Mouse (Mus musculus) intestine, postnatal 0 days (tissue): ENCODE measurements around the gene Mrgprf. TPM values are rescaled to one million over a fixed set of nuclear protein-coding genes. Genes with fewer than 3 reads are reported as not detected.

Experiments used
- ATAC-seq: fragments of 200-750 bp; cut with Nextera tagmentation; 2 replicates; pipeline ENCODE4 v1.8.0; 2017; ENCODE audit warnings: mild to moderate bottlenecking, moderate TSS enrichment, moderate library complexity
- H3K27ac ChIP-seq: fragments of 300-500 bp; sonication (generic); 2 replicates; pipeline ENCODE4 v1.5.1; 2014; ENCODE audit warnings: mild to moderate bottlenecking, low read depth, low read length, moderate library complexity
- H3K27me3 ChIP-seq: fragments of 300-500 bp; sonication (generic); replicated peaks from 2 replicates; pipeline ENCODE4 v1.6.1; 2014; ENCODE audit warnings: low read length, mixed read lengths; ENCODE audit not compliant: control insufficient read depth, insufficient read depth
- H3K36me3 ChIP-seq: fragments of 300-500 bp; sonication (generic); 2 replicates; pipeline ENCODE4 v1.6.1; 2014; ENCODE audit warnings: mild to moderate bottlenecking, moderate library complexity; ENCODE audit not compliant: control insufficient read depth, insufficient read depth
- H3K4me1 ChIP-seq: fragments of 300-500 bp; sonication (generic); replicated peaks from 2 replicates; pipeline ENCODE4 v1.6.1; 2014; ENCODE audit warnings: antibody characterized with exemption, low read length, mixed read lengths; ENCODE audit not compliant: control insufficient read depth, insufficient read depth
- H3K4me2 ChIP-seq: fragments of 300-500 bp; sonication (generic); replicated peaks from 2 replicates; pipeline ENCODE4 v1.6.1; 2014; ENCODE audit warnings: low read depth, mild to moderate bottlenecking, moderate library complexity
- H3K4me3 ChIP-seq: fragments of 300-500 bp; sonication (generic); 2 replicates; pipeline ENCODE4 v1.5.1; 2014; ENCODE audit warnings: low read depth, low read length
- H3K9ac ChIP-seq: fragments of 300-500 bp; sonication (generic); 2 replicates; pipeline ENCODE4 v1.6.1; 2014; ENCODE audit warnings: mild to moderate bottlenecking, low read depth, low read length
- H3K9me3 ChIP-seq: fragments of 300-500 bp; sonication (generic); 2 replicates; pipeline ENCODE4 v1.6.1; 2016; ENCODE audit warnings: mixed run types; ENCODE audit not compliant: control insufficient read depth
- CTCF ChIP-seq: sonication (generic); IDR thresholded peaks from 2 replicates; pipeline ENCODE4 v1.5.1; 2016; ENCODE audit warnings: low read depth, mild to moderate bottlenecking, control low read depth, antibody characterized with exemption, moderate library complexity
- WGBS: fragments of 180-500 bp; shearing (Covaris S2); extraction: QIAGEN DNeasy Blood & Tissue Kit; methylation state at CpG from one replicate; pipeline ENCODE4 v1.1.7; 2014; 5-methylcytosine and 5-hydroxymethylcytosine counted together
- polyA plus RNA-seq: library from polyadenylated mRNA; unstranded; fragments of >200 nt; fragmentation: Nextera tagmentation; extraction: Ambion mirVana; gene quantifications from 2 replicates; pipeline ENCODE4 v1.2.1, GENCODE M21; 2015

The Mrgprf gene
- polyA plus RNA-seq, 1 experiment from 2014 or later = 3.5 TPM

DNA sequence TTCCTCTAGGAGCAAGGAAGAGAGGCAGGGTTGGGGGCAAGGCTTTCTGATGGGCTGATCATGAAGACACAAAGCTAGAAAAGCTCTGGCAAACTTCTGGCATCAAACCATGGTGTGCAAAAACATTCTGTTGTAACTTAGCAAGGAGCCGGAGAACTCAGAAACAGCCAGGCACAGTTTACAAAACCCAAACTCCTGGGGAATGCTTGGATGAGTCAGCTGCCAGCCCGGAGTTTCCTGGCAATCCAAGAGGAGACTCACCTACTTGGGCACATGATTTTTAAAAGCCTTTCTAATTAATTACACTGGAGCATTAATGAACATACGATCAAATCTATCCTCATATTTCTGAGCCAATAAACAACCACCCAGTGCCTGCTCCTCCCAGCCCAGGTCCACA is 11.5 kb downstream of the Mrgprf start:
- TF ChIP-seq CTCF = no peak
- H3K4me1 ChIP-seq = no peaks in the 10 kb centered on the region
- H3K27me3 ChIP-seq = no peaks in the 10 kb centered on the region
- no peaks in the 10 kb centered on the region for H3K36me3 ChIP-seq
- no peaks in the 10 kb centered on the region for H3K9me3 ChIP-seq
- ATAC-seq = no peak
- no peak overlapping the region for H3K4me2 ChIP-seq
- no peak overlapping the region for H3K27ac ChIP-seq
- 75% methylated on average over 3 of the region's 3 CpGs for WGBS
- H3K4me3 ChIP-seq = no peak overlapping the region
- no peak overlapping the region for H3K9ac ChIP-seq

GRCm38 (mm10) chr7:145314785-145315411 is 14.3 kb downstream of the Mrgprf start, which contains the start of gene Mrgprd:
Gene Mrgprd (plus strand): TSS chr7:145314835.
- Histone ChIP-seq H3K27ac (no peak within 1 kb of the TSS), H3K4me1 (no peaks in the 10 kb centered on the region), H3K4me3 (no peak within 1 kb of the TSS), H3K9ac (no peak within 1 kb of the TSS), H3K4me2 (no peak within 1 kb of the TSS), H3K9me3 (no peaks in the 10 kb centered on the region), H3K27me3 (no peaks in the 10 kb centered on the region), H3K36me3 (no peaks in the 10 kb centered on the region)
- no peak for ATAC-seq
- WGBS = 84% methylated on average over 6 of the region's 6 CpGs
- no peak for TF ChIP-seq CTCF

- H3K4me2 ChIP-seq = no peak overlapping the region
- 80% methylated on average over 4 of the region's 4 CpGs for WGBS
- no peaks in the 10 kb centered on the region for H3K9me3 ChIP-seq
- no peak overlapping the region for H3K4me3 ChIP-seq
- no peaks in the 10 kb centered on the region for H3K27me3 ChIP-seq
- ATAC-seq = no peak
- TF ChIP-seq CTCF = no peak
- no peaks in the 10 kb centered on the region for H3K36me3 ChIP-seq
- H3K27ac ChIP-seq = no peak overlapping the region
- H3K4me1 ChIP-seq = no peaks in the 10 kb centered on the region
- H3K9ac ChIP-seq = no peak overlapping the region
Observed at GRCm38 (mm10) chr7:145317522-145317921, 16.9 kb downstream of the Mrgprf start.

DNA sequence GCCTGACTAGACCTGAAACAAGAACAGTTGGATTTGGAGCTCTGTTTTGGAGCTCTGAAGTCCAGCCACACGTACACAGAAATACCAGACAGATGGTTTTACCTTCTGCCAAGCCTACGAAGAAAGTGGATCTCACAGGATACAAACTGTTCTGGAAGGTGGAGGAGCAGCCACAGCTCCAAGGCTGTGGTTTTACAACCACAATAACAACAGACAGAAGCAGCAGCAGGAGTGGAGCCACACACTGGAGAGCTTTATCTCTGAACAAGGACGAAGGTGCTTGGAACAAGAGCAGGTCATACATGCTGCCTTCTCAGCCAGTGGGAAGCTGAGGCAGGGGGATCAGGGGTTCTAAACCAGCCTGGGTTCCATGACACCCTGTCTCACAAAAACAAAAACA is 18.9 kb downstream of the Mrgprf start:
- no peak for ATAC-seq
- Histone ChIP-seq H3K4me1 (no peaks in the 10 kb centered on the region), H3K27me3 (no peaks in the 10 kb centered on the region), H3K4me2 (no peak overlapping the region), H3K9ac (no peak overlapping the region), H3K4me3 (no peak overlapping the region), H3K27ac (no peak overlapping the region), H3K9me3 (no peaks in the 10 kb centered on the region), H3K36me3 (no peaks in the 10 kb centered on the region)
- WGBS = 62% methylated on average over 3 of the region's 3 CpGs
- no peak for TF ChIP-seq CTCF

DNA sequence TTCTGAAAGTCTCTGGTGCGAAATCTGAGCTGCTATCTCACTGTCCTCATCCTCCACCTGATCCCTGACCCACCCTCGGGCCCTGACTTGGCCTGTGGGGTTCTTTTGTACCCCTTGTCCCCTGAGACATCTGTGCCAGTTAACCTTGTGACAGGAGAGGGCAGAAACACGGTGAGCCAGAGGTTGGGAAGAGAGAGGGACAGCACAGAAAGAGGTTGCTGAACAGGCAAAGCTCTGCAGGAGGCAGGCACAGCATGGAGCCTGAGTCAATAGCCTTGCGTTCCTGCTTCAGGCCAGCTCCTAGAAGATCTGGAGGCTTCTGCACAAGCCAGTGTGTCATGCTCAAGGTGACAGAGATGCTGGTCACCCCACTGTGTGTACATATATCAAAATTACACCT is 23.0 kb downstream of the Mrgprf start:
- Histone ChIP-seq H3K9me3 (no peaks in the 10 kb centered on the region), H3K27ac (no peak overlapping the region), H3K4me2 (no peak overlapping the region), H3K4me3 (no peak overlapping the region), H3K9ac (no peak overlapping the region), H3K27me3 (no peaks in the 10 kb centered on the region), H3K36me3 (no peaks in the 10 kb centered on the region), H3K4me1 (no peaks in the 10 kb centered on the region)
- no peak for TF ChIP-seq CTCF
- 48% methylated on average over 4 of the region's 4 CpGs for WGBS
- no peak for ATAC-seq

DNA sequence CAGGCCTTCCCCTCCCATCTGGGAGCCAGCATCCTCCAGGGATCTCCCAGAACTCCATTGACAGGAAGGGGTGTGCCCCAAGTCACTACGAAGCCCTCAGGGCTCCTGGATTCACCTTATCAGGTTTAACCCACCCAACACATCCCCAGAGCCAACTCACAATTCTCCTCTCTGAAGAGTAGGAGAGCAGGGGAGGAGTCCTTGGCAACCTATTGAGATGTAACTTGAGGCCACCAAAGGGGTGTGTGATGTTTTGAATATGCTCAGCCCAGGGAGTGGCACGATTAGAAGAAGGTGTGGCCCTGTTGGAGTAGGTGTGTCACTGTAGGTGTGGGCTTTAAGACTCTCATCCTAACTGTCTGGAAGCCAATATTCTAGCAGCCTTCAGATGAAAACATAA is 25.1 kb downstream of the Mrgprf start:
- H3K36me3 ChIP-seq = no peaks in the 10 kb centered on the region
- no peaks in the 10 kb centered on the region for H3K9me3 ChIP-seq
- H3K4me2 ChIP-seq = no peak overlapping the region
- no peak for TF ChIP-seq CTCF
- no peak for ATAC-seq
- H3K27me3 ChIP-seq = no peaks in the 10 kb centered on the region
- H3K9ac ChIP-seq = no peak overlapping the region
- WGBS = 21% methylated on average over 2 of the region's 2 CpGs
- no peaks in the 10 kb centered on the region for H3K4me1 ChIP-seq
- no peak overlapping the region for H3K27ac ChIP-seq
- H3K4me3 ChIP-seq = no peak overlapping the region

GRCm38 (mm10) chr7:145329982-145330381 is 29.4 kb downstream of the Mrgprf start:
- 60% methylated on average over 2 of the region's 2 CpGs for WGBS
- TF ChIP-seq CTCF = no peak
- ATAC-seq = no peak

More at GRCm38 (mm10) chr7:145329982-145330381, 29.4 kb downstream of the Mrgprf start:
- Histone ChIP-seq H3K4me2 (no peak overlapping the region), H3K4me3 (no peak overlapping the region), H3K9me3 (no peaks in the 10 kb centered on the region), H3K27ac (no peak overlapping the region), H3K4me1 (no peaks in the 10 kb centered on the region), H3K27me3 (no peaks in the 10 kb centered on the region), H3K9ac (no peak overlapping the region), H3K36me3 (no peaks in the 10 kb centered on the region)
